ENCODE assay signal across 7 mouse cellular contexts in genomic region chr3:145885376-145885775, GRCm38 (mm10). TPM values are rescaled to one million over a fixed set of nuclear protein-coding genes. Genes with fewer than 3 reads are reported as not detected.
DNase-seq lines count a peak whose midpoint lies in the region; ATAC-seq lines count a peak whose summit lies in the region.

No protein-coding gene starts in this region.

- ATAC-seq in midbrain, embryonic 14.5 days (ENCODE audit: low FRiP score, low TSS enrichment), result no peak
- ATAC-seq in midbrain, embryonic 11.5 days (ENCODE audit: low FRiP score), result no peak
- no peak for ATAC-seq in forebrain, embryonic 12.5 days (ENCODE audit: low FRiP score)
- ATAC-seq in kidney, embryonic 14.5 days (ENCODE audit: low FRiP score, low TSS enrichment), result no peak
- ATAC-seq in granulocyte monocyte progenitor cell, adult 5-6 weeks (replicated peaks; ENCODE audit: poor library complexity, severe bottlenecking), result no peak

- 66% methylated on average over 4 of the region's 4 CpGs for WGBS in midbrain, embryonic 14.5 days
- 75% methylated on average over 4 of the region's 4 CpGs for WGBS in midbrain, embryonic 11.5 days
- WGBS in forebrain, embryonic 12.5 days, result 42% methylated on average over 4 of the region's 4 CpGs
- 82% methylated on average over 4 of the region's 4 CpGs for WGBS in kidney, embryonic 14.5 days

- DNase-seq in midbrain, embryonic 14.5 days, result peak; percentile 35
- no peak for DNase-seq in midbrain, embryonic 11.5 days (ENCODE audit: low spot score, missing footprints)
- peak; percentile 9 for DNase-seq in lung, postnatal 36 days
- no peak for DNase-seq in spleen, postnatal 4 days (ENCODE audit: low spot score in 2 of 2)

- no peak overlapping the region for H3K9ac ChIP-seq in midbrain, embryonic 14.5 days (replicated peaks; ENCODE audit: low read length)
- no peak overlapping the region for H3K9ac ChIP-seq in midbrain, embryonic 11.5 days (ENCODE audit: low read length)
- no peak overlapping the region for H3K9ac ChIP-seq in forebrain, embryonic 12.5 days
- no peak overlapping the region for H3K9ac ChIP-seq in kidney, embryonic 14.5 days (ENCODE audit: low read depth, low read length)

- H3K4me3 ChIP-seq in midbrain, embryonic 14.5 days (replicated peaks; ENCODE audit: low read depth, low read length), result no peak overlapping the region
- H3K4me3 ChIP-seq in midbrain, embryonic 11.5 days (ENCODE audit: low read depth, low read length), result no peak overlapping the region
- no peak overlapping the region for H3K4me3 ChIP-seq in forebrain, embryonic 12.5 days (replicated peaks)
- H3K4me3 ChIP-seq in kidney, embryonic 14.5 days (ENCODE audit: low read length), result no peak overlapping the region

- H3K9me3 ChIP-seq in midbrain, embryonic 14.5 days (ENCODE audit: control insufficient read depth, low read length), result no peaks in the 10 kb centered on the region
- H3K9me3 ChIP-seq in midbrain, embryonic 11.5 days (ENCODE audit: control insufficient read depth, low read length), result no peaks in the 10 kb centered on the region
- no peaks in the 10 kb centered on the region for H3K9me3 ChIP-seq in forebrain, embryonic 12.5 days
- no peaks in the 10 kb centered on the region for H3K9me3 ChIP-seq in kidney, embryonic 14.5 days (ENCODE audit: control insufficient read depth, low read length)

- peaks cover 13% of the 10 kb centered on the region for H3K4me1 ChIP-seq in midbrain, embryonic 14.5 days (ENCODE audit: control insufficient read depth, insufficient read depth, low read length)
- H3K4me1 ChIP-seq in midbrain, embryonic 11.5 days (ENCODE audit: control insufficient read depth, insufficient read depth, low read length), result peaks cover 18% of the 10 kb centered on the region
- H3K4me1 ChIP-seq in forebrain, embryonic 12.5 days, result peaks cover 43% of the 10 kb centered on the region
- peaks cover 5% of the 10 kb centered on the region; the same call in 1 of the 2 replicates for H3K4me1 ChIP-seq in kidney, embryonic 14.5 days (ENCODE audit: control insufficient read depth, insufficient read depth, low read length)

- H3K27me3 ChIP-seq in midbrain, embryonic 14.5 days (ENCODE audit: control insufficient read depth, insufficient read depth, low read length), result no peaks in the 10 kb centered on the region
- peaks cover 18% of the 10 kb centered on the region for H3K27me3 ChIP-seq in midbrain, embryonic 11.5 days (ENCODE audit: control insufficient read depth, insufficient read depth, low read length)
- H3K27me3 ChIP-seq in forebrain, embryonic 12.5 days, result no peaks in the 10 kb centered on the region
- H3K27me3 ChIP-seq in kidney, embryonic 14.5 days (ENCODE audit: control insufficient read depth, insufficient read depth, low read length), result no peaks in the 10 kb centered on the region

- no peak overlapping the region for H3K4me2 ChIP-seq in midbrain, embryonic 14.5 days (ENCODE audit: low read length)
- no peak overlapping the region for H3K4me2 ChIP-seq in midbrain, embryonic 11.5 days
- no peak overlapping the region for H3K4me2 ChIP-seq in forebrain, embryonic 12.5 days
- no peak overlapping the region for H3K4me2 ChIP-seq in kidney, embryonic 14.5 days (replicated peaks; ENCODE audit: low read depth, low read length)

- H3K36me3 ChIP-seq in midbrain, embryonic 14.5 days (ENCODE audit: control insufficient read depth, insufficient read depth, low read length), result no peaks in the 10 kb centered on the region
- H3K36me3 ChIP-seq in midbrain, embryonic 11.5 days (ENCODE audit: control insufficient read depth, insufficient read depth, low read length), result no peaks in the 10 kb centered on the region
- H3K36me3 ChIP-seq in forebrain, embryonic 12.5 days (replicated peaks), result peaks cover 4% of the 10 kb centered on the region; the same call in 1 of the 2 replicates
- no peaks in the 10 kb centered on the region for H3K36me3 ChIP-seq in kidney, embryonic 14.5 days (ENCODE audit: control insufficient read depth, insufficient read depth, low read length)

- peak overlapping the region; percentile 21 for H3K27ac ChIP-seq in midbrain, embryonic 14.5 days (replicated peaks; ENCODE audit: low read depth, low read length)
- no peak overlapping the region for H3K27ac ChIP-seq in midbrain, embryonic 11.5 days (ENCODE audit: low read depth, low read length)
- H3K27ac ChIP-seq in forebrain, embryonic 12.5 days, result peak overlapping the region; percentile 77
- peak overlapping the region; percentile 8; the same call in 1 of the 2 replicates for H3K27ac ChIP-seq in kidney, embryonic 14.5 days (ENCODE audit: low read depth, low read length)

RNA-seq across cellular contexts. Expression of gene Bcl10, which starts 37.2 kb away (rescaled TPM):
- polyA plus RNA-seq in midbrain, embryonic 14.5 days (2014; fragmentation: Nextera tagmentation; extraction: Ambion mirVana), result 34.3 and 42.3 TPM in 2 replicates
- polyA plus RNA-seq in midbrain, embryonic 11.5 days (2014; fragmentation: Nextera tagmentation; extraction: Ambion mirVana), result 57.4 and 59.2 TPM in 2 replicates
- 50.7 and 50.8 TPM in 2 replicates for polyA plus RNA-seq in forebrain, embryonic 12.5 days (2016; fragmentation: Nextera tagmentation; extraction: Ambion mirVana)
- 52.5 and 54.5 TPM in 2 replicates for polyA plus RNA-seq in kidney, embryonic 14.5 days (2014; fragmentation: Nextera tagmentation; extraction: Ambion mirVana)
- total RNA-seq in granulocyte monocyte progenitor cell, adult 5-6 weeks (2014; fragmentation: Nextera tagmentation), result 23.8 and 47.4 TPM in 2 replicates
- total RNA-seq in granulocyte monocyte progenitor cell, adult 5-6 weeks (2017), result 37.1 and 48.8 TPM in 2 replicates

RNA-seq across cellular contexts. Expression of gene 2410004B18Rik, which starts 52.4 kb away (rescaled TPM):
- 76.6 and 85.3 TPM in 2 replicates for polyA plus RNA-seq in midbrain, embryonic 14.5 days (2014; fragmentation: Nextera tagmentation; extraction: Ambion mirVana)
- 63.3 and 69.3 TPM in 2 replicates for polyA plus RNA-seq in midbrain, embryonic 11.5 days (2014; fragmentation: Nextera tagmentation; extraction: Ambion mirVana)
- 63.0 and 64.4 TPM in 2 replicates for polyA plus RNA-seq in forebrain, embryonic 12.5 days (2016; fragmentation: Nextera tagmentation; extraction: Ambion mirVana)
- 55.7 and 63.5 TPM in 2 replicates for polyA plus RNA-seq in kidney, embryonic 14.5 days (2014; fragmentation: Nextera tagmentation; extraction: Ambion mirVana)
- total RNA-seq in granulocyte monocyte progenitor cell, adult 5-6 weeks (2014; fragmentation: Nextera tagmentation), result 9.7 and 16.0 TPM in 2 replicates
- 15.9 and 18.6 TPM in 2 replicates for total RNA-seq in granulocyte monocyte progenitor cell, adult 5-6 weeks (2017)

Comparison
In these comparisons a context has a peak if more than half of its experiments do, and no peak if none do; other contexts are left out.
1. DNase-seq: peak in midbrain, embryonic 14.5 days (single experiment) and lung, postnatal 36 days (single experiment); none in midbrain, embryonic 11.5 days (single experiment) and spleen, postnatal 4 days (0 of 2).